Mouse (Mus musculus): ENCODE measurements at regions not wholly inside any gene's neighbourhood (a gene's known extent, or its start where the extent isn't known, plus 50 kb on each side); places are given as distances from the start of the nearest gene placed in this dataset.

DNA sequence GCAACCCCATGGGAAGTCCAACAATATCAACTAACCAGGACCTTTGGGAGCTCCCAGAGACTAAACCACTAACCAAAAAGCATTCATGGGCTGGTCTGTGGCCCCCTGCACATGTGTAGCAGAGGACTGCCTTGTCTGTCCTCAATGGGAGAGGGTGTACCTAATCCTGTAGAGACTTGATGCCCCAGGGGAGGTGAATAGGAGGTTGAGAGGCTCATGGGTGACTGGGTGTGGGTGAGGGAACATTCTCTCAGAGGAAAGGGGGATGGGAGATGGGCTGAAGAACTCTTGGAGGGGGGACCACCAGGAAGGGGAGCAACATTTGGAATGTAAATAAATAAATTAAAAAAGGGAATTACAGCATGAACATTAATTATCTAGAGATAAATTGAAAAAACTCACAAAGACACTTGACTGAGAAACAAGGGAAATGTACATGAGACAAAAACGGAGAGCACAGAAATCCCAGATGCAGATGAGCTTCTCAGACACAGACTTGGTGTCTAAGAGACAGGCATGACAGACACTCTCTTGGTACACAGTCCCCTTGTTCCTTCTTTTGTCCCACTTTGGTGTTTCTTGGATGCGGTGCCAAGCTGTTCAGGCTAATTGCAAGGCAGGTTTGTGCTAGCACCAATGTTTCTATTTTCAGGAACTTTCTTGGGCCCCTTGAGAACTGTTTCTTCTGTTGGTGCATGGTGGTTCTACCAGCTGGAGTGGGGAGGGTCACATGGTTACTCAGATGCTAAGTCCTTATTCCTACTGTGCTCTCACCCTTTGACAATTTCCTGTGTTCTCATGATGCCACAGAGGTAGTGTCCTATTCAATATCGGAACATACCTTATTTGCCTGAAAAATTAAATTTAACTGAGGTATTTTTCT lies 85.0 kb upstream of the Pfn2 start:
- no peak for TF ChIP-seq POLR2A (IDR thresholded peaks at IDR 0.05; ENCODE audit: extremely low read depth, insufficient read depth, low read length)
- TF ChIP-seq CTCF (IDR thresholded peaks at IDR 0.05; ENCODE audit: extremely low read depth, insufficient read depth, low read length) = no peak
- H3K4me3 ChIP-seq (ENCODE audit: insufficient read depth, low read length) = no peak overlapping the region
- no peak overlapping the region for H3K27ac ChIP-seq (ENCODE audit: insufficient read depth, low read length)
- no peaks in the 10 kb centered on the region for H3K4me1 ChIP-seq (ENCODE audit: control insufficient read depth, insufficient read depth, low read length)

DNA sequence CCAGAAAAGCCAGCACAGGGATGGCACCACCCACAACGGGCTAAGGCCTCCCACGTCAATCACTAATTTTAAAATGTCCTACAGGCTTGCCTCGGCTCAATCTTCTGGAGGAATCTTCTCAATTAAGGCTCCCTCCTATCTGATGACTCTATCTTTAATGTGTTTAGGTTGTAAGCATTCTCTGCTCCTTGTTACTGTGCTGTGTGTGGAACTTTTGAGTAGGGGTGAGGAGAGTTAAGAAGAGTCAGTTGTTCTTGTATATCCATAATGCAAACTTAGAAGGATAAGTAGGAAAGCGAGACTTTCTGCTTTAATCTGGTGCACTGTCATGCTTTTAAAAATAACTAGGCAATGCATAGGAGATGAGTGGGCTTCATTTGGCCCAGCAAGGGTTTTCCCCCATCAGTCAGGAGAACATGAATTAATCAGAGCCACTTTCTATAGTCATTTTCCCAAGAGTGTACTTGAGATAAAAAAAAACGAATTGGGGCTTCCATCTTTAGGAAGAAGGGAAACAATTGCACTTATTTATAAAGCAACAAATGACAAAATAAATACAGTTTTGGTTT lies 87.2 kb upstream of the Pfn2 start:
- no peak for TF ChIP-seq POLR2A (IDR thresholded peaks at IDR 0.05; ENCODE audit: extremely low read depth, insufficient read depth, low read length)
- no peak for TF ChIP-seq CTCF (IDR thresholded peaks at IDR 0.05; ENCODE audit: extremely low read depth, insufficient read depth, low read length)
- Histone ChIP-seq H3K4me1 (ENCODE audit: control insufficient read depth, insufficient read depth, low read length) (no peaks in the 10 kb centered on the region), H3K4me3 (ENCODE audit: insufficient read depth, low read length) (no peak overlapping the region), H3K27ac (ENCODE audit: insufficient read depth, low read length) (no peak overlapping the region)

GRCm38 (mm10) chr3:57940504-57941381 lies 92.9 kb upstream of the Pfn2 start:
- TF ChIP-seq CTCF (IDR thresholded peaks at IDR 0.05; ENCODE audit: extremely low read depth, insufficient read depth, low read length) (no peak), POLR2A (IDR thresholded peaks at IDR 0.05; ENCODE audit: extremely low read depth, insufficient read depth, low read length) (no peak)
- Histone ChIP-seq H3K4me1 (ENCODE audit: control insufficient read depth, insufficient read depth, low read length) (no peaks in the 10 kb centered on the region), H3K27ac (ENCODE audit: insufficient read depth, low read length) (no peak overlapping the region), H3K4me3 (ENCODE audit: insufficient read depth, low read length) (no peak overlapping the region)

GRCm38 (mm10) chr3:57944698-57945097 lies 96.8 kb upstream of the Pfn2 start:
- Histone ChIP-seq H3K4me3 (ENCODE audit: insufficient read depth, low read length) (no peak overlapping the region), H3K4me1 (ENCODE audit: control insufficient read depth, insufficient read depth, low read length) (no peaks in the 10 kb centered on the region), H3K27ac (ENCODE audit: insufficient read depth, low read length) (no peak overlapping the region)
- no peak for TF ChIP-seq CTCF (IDR thresholded peaks at IDR 0.05; ENCODE audit: extremely low read depth, insufficient read depth, low read length)
- TF ChIP-seq POLR2A (IDR thresholded peaks at IDR 0.05; ENCODE audit: extremely low read depth, insufficient read depth, low read length) = no peak

DNA sequence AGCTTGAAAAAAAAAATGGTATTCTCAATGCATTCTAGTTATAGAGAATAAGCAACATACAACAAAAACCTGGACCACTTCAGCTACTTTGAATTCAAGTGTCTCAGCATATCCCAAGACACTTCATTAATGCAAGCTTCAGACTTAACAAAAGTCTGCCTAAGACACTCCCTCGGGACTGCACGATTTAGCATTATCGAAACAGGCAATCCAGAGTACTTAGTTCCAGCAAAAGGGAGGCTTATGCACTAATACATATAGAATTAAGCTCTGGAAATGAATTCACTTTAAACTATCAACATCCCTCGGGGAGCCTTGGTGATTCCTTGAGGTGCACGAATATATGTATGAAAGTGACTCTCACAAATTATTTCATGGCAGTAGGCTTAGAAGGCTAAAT lies 97.9 kb upstream of the Pfn2 start:
- Histone ChIP-seq H3K27ac (ENCODE audit: insufficient read depth, low read length) (no peak overlapping the region), H3K4me3 (ENCODE audit: insufficient read depth, low read length) (no peak overlapping the region), H3K4me1 (ENCODE audit: control insufficient read depth, insufficient read depth, low read length) (no peaks in the 10 kb centered on the region)
- TF ChIP-seq CTCF (IDR thresholded peaks at IDR 0.05; ENCODE audit: extremely low read depth, insufficient read depth, low read length) = no peak
- no peak for TF ChIP-seq POLR2A (IDR thresholded peaks at IDR 0.05; ENCODE audit: extremely low read depth, insufficient read depth, low read length)

- no peak overlapping the region for H3K4me3 ChIP-seq (ENCODE audit: insufficient read depth, low read length)
These were observed 99.5 kb upstream of the Pfn2 start for GRCm38 (mm10) chr3:57947331-57947730.

DNA sequence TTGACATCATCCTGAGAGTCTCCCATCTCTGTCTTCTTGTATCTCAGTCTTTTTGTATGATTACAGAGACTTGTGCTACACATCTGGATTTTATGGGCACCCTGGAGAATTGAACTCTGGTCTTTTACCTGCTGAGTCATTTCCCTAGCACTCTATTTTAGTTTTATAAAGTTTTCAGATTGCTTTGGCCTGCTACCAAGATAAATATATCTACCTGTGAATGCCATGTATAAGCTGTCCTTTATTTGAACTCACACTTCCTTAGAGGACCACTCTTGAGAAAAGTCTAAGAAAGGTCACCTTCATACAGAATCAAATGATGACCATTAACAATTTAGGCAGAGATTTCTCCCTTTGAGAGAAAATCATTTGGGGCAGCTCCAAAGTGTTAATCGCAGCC lies 100.8 kb upstream of the Pfn2 start:
- no peak overlapping the region for H3K4me3 ChIP-seq (ENCODE audit: insufficient read depth, low read length)
- H3K27ac ChIP-seq (ENCODE audit: insufficient read depth, low read length) = no peak overlapping the region
- no peak for TF ChIP-seq CTCF (IDR thresholded peaks at IDR 0.05; ENCODE audit: extremely low read depth, insufficient read depth, low read length)
- TF ChIP-seq POLR2A (IDR thresholded peaks at IDR 0.05; ENCODE audit: extremely low read depth, insufficient read depth, low read length) = no peak
- no peaks in the 10 kb centered on the region for H3K4me1 ChIP-seq (ENCODE audit: control insufficient read depth, insufficient read depth, low read length)

More at GRCm38 (mm10) chr3:57947331-57947730, 99.5 kb upstream of the Pfn2 start:
- H3K4me1 ChIP-seq (ENCODE audit: control insufficient read depth, insufficient read depth, low read length) = no peaks in the 10 kb centered on the region
- TF ChIP-seq POLR2A (IDR thresholded peaks at IDR 0.05; ENCODE audit: extremely low read depth, insufficient read depth, low read length) (no peak), CTCF (IDR thresholded peaks at IDR 0.05; ENCODE audit: extremely low read depth, insufficient read depth, low read length) (no peak)
- no peak overlapping the region for H3K27ac ChIP-seq (ENCODE audit: insufficient read depth, low read length)

DNA sequence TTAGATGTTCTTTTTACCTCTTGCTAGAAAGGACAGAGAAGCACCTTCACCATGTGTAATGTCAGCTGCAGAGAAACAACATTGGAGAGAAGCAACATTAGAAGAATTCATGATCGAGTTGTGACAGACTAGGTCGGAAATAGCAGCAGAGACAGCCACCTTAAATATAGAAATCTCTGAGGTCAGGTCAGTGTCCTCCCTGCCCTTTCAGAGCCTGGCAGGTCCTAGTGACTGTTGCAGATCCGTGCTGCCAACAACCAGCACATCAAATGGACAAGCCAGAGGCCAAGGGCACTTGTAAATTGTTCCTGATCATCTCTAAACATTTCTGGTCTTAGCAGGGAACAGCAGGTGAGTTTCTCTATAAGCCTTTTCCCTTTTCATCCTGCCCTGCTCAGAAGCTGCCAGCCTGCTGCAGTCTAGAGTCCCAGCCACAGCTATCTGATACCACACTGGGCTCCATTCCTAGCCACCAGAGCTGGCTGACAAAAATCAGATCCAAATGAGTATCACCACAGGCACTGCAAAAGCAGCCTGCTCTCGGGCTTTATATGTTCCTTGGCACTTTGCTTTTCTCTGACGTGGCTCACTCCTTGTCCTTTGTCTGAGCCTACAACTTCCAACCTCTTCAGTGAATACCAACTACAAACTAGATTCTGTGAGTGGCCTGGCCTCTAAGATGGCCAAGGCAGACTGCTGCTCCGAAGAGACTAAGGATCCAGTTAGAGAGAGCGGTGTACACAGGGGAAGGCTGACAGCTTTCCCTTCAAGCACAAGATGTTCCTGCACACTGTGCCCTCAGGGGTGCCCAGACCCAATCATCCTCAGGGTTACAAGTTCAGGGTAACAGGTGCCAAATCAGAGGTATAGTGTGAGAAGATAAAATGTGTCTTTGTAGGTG lies 102.8 kb upstream of the Pfn2 start:
- no peak for TF ChIP-seq POLR2A (IDR thresholded peaks at IDR 0.05; ENCODE audit: extremely low read depth, insufficient read depth, low read length)
- TF ChIP-seq CTCF (IDR thresholded peaks at IDR 0.05; ENCODE audit: extremely low read depth, insufficient read depth, low read length) = no peak
- no peaks in the 10 kb centered on the region for H3K4me1 ChIP-seq (ENCODE audit: control insufficient read depth, insufficient read depth, low read length)
- no peak overlapping the region for H3K27ac ChIP-seq (ENCODE audit: insufficient read depth, low read length)
- H3K4me3 ChIP-seq (ENCODE audit: insufficient read depth, low read length) = no peak overlapping the region
